Mouse (Mus musculus) ES-Bruce4 (cell line): Measurements from ENCODE around the gene Med12.

Experiments used
- CTCF ChIP-seq: IDR thresholded peaks from one replicate; pipeline ENCODE4 v1.8.1; 2011; ENCODE audit warnings: low read depth, low read length
- EP300 ChIP-seq: IDR thresholded peaks from 2 replicates; pipeline ENCODE4 v1.6.1; 2011; ENCODE audit warnings: low read depth, low read length; ENCODE audit not compliant: insufficient read depth
- POLR2A ChIP-seq: IDR thresholded peaks from one replicate; pipeline ENCODE4 v1.8.1; 2011; ENCODE audit warnings: low read length; ENCODE audit not compliant: insufficient read depth

DNA sequence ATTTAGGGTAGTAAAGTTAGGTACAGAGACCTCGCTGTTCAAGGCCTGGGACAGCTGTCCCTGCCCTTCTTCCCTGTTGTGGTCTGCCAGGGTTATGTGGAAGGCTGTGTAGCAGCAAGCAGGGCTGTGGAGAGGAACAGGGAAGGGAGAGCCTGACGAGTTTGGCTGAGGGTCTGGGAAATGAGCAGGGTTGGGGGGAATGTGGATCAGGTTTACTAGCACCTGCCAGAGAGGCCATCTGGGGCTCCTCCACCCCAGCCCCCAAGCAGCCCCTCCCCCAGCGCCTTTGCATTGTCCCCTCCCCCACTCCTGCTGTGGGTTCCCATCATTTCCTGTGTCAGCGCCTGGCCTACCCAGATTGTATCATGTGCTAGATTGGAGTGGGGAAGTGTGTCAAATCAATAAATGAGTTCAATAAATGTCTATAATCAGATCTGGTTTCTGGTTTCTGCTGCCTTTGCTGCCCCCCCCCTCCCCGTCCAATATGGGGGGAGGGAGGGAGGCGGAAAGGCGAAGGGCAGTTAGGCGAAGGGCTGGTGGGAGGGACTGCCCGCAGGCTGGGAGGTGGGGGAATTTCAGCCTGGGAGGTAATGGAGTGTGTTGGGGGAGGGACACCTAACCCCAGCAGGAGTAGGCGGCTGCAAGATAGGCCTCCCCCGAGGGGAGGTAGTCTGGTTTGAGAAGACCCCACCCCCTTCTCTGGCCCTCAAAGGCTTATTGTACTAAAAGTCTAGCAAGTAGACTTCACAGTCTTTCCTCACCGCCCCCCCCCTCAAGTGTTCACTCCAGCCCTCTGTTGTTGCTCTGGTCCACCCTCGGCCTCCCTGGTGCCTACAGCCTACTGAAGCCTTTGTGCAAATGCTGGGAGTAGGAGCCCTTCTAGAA, 13.1 kb upstream of the Med12 start:
- TF ChIP-seq CTCF (no peak), EP300 (no peak), POLR2A (no peak)
